Mouse (Mus musculus) layer of hippocampus, adult 8-10 months (tissue): ENCODE results near the gene Cmtm7. TPM values are rescaled to one million over a fixed set of nuclear protein-coding genes. Genes with fewer than 3 reads are reported as not detected.
A peak's percentile ranks its signal among the peaks of the same experiment; 100 is the strongest.

Experiments used
- DNase-seq, 2 experiments: peaks; one replicate each; pipeline ENCODE4 v3.0.0; 2022; ENCODE audit warnings: low spot score in 2 of 2
- total RNA-seq, 4 experiments: library from RNA; stranded (reverse); gene quantifications; 2 replicates each; pipeline ENCODE4 v1.2.4; 2022

Cmtm7 gene
- total RNA-seq, 4 experiments from 2014 or later: 3.4 to 7.4 (median 5.3) TPM

GRCm38 (mm10) chr9:114796473-114797050, 14.9 kb upstream of the Cmtm7 start:
- no peak for DNase-seq

DNA sequence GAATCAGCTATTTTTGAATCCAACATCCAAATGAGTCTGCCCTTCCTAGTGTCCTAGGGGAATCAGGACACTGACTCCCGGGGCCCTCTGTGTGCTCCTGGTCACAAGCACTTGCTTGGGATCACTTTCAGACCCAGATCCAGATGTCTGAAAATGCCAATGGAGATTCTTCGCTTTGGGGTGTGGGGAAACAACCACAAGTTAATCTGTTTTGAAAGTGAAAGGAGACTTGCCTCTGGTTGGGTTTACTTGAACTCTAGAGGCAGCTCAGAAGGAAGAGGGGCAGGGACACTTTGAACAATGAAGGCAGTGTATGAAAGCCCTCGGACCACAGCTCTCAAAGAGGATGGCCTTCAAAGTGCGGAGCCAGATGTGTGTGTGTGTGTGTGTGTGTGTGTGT, 12.8 kb upstream of the Cmtm7 start:
- DNase-seq: no peak

DNA sequence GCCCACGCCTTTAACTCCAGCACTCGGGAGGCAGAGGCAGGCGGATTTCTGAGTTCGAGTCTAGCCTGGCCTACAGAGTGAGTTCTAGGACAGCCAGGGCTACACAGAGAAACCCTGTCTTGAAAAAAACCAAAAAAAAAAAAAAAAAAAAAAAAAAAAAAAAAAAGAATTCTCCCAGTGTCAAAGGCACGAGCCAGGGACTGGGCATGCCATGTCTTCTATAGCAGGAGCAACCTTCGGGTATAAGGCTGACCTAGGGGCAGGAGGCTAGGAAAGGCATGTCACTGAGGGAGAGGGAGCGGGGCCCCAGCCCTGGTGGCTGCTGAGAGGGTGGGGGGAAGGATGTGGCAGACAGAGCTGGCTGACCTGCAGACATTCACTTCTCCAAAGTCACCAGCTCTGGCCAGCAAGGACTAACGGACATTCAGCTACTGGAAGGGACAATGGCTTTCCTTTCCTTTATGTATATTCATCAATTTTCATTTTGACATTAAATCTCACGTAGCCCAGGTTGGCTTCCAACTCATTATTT, 12.2 kb upstream of the Cmtm7 start:
- no peak for DNase-seq

GRCm38 (mm10) chr9:114789989-114790388, 8.3 kb upstream of the Cmtm7 start:
- DNase-seq: no peak

- DNase-seq: no peak
Observed at GRCm38 (mm10) chr9:114789557-114789956, 7.9 kb upstream of the Cmtm7 start.

DNA sequence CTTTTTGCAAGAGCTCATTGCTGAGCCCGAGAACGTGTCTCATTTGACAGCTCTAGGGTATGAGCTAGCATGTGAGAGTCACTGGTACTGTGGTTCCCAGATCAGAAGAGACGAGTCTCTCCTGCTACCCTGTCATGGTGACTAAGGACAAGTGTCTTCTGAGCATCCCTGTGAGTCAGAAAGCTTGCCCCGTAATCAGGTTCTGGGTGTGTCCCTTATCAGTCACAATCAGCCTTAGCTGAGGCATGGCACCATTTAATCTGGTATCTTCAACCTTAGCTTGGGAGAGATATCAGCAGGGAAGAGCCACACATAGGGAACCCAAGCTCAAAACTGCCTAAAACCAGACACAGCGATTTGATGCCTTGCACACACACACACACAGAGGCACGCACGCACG, 7.0 kb upstream of the Cmtm7 start:
- no peak for DNase-seq

DNA sequence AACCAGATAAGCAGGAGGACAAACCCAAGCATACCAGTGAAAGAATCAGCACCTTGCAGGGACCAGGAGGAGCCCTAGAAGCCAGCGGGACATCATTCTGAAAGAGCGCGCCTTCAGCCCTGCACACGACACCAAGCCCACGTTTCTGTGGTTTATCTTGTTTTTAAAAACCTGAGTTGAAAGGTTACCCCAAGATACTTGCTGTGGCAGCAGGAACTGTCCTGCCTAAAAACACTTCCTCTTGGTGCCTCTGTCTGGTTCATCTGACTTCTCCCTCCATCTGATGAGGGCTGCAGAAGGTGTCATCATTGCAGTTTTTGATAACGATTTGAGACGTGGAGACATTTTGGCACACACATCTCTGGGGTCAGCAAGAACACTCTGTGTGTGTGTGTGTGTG, 6.1 kb upstream of the Cmtm7 start:
- DNase-seq: no peak

DNA sequence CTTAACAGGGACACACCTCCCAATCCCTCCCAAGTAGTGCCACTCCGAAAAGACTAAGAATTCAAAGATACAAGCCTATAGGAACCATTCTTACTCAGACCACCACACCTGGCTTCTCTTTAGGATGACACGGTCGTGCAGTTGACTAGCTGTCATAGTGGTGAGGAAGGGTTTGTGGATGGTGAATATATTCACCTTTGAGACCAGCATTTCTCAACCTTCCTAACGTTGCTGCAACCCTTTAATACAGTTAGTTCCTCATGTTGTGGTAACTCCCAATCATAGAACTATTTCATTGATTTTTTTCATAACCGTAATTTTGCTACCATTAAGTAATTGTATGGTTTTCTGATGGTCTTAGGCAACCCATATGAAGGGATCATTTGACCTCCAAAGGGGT, 5.5 kb upstream of the Cmtm7 start:
- DNase-seq: no peak

GRCm38 (mm10) chr9:114785432-114786125, 3.9 kb upstream of the Cmtm7 start:
- DNase-seq: no peak

- no peak for DNase-seq
Observed at GRCm38 (mm10) chr9:114780746-114781525, 720 bp downstream of the Cmtm7 start.

- no peak for DNase-seq
Observed at GRCm38 (mm10) chr9:114779984-114780745, 1.5 kb downstream of the Cmtm7 start.

DNA sequence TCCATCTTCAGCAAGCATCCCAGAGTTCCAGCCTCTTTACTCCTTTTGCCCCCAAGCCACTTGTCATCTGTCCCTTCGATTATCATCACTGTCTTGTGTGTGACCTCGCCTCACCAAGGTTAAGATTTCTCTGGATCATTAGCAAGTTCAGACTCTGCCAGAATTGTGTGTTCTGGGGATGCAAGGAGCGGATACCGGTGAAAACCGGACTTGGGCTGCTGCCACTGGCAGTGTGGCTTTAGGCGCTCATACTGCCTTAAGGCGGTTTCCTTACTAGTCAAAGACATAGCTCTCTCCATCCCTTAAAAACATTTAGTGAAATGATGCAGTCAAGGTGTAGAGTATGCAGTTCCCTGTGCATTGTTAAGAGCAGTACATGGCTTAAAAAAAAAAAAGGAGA, 2.8 kb downstream of the Cmtm7 start:
- DNase-seq: no peak

DNA sequence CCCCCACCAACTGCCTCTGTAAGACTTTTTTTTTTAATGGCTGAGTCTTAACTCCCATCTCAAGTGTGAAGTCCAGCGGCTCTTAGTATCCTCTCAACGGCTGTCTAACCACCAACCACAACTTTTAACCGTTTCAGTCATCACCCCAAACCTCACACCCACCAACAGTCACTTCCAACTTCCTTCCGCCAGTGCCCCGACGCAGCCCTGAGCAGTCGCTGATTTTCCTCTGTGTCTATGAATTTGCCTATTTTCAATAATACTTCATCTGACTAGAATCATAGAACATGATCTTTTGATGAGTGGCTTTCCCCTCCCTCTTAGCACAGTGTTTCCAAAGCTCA, 3.6 kb downstream of the Cmtm7 start:
- DNase-seq: no peak

GRCm38 (mm10) chr9:114777178-114778046, 4.2 kb downstream of the Cmtm7 start:
- no peak for DNase-seq

GRCm38 (mm10) chr9:114776361-114776760, 5.3 kb downstream of the Cmtm7 start:
- DNase-seq: no peak

- DNase-seq: peak in 1 of 2 experiments; percentile 14
Observed at GRCm38 (mm10) chr9:114775272-114775671, 6.4 kb downstream of the Cmtm7 start.

DNA sequence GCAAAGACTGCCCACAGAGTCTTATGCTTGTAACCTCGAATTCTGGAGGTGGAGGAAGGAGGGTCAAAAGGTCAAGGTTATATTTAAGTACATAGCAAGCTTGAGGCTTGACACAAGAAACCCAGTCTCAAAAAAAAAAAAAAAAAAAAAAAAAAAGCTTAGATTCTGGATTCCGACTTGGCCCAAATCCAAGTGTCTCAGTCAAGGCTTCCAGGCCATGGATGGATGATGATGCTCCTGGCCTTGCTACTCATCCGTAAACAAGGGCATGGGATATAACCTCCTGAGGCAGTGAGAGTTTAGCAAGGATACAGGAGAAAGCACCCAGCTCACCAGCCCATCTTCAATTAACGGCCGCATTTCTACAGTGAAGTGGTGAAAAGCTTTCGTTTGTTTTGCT, 7.0 kb downstream of the Cmtm7 start:
- DNase-seq: no peak

GRCm38 (mm10) chr9:114771565-114771964, 10.1 kb downstream of the Cmtm7 start:
- DNase-seq: no peak

DNA sequence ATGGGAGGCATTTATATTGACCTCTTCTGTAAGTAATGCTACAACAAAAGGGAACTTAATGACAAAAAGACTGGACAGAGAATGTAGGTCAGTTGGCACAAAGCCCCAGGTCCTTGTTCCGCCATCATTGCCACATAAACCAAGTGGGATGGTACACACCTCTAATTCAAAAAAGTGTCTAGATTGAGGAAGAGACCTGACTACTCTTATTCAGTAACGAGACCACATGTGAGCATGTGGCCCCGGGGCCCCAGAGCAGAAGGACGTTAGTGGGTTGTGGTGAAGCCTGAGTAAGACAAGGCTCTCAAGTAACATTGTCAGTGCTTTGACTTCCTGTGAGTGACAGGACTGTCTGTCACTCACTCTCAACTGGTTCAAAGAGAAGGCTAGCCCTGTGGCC, 11.4 kb downstream of the Cmtm7 start:
- DNase-seq: no peak

- no peak for DNase-seq
Observed at GRCm38 (mm10) chr9:114768066-114768465, 13.6 kb downstream of the Cmtm7 start.

DNA sequence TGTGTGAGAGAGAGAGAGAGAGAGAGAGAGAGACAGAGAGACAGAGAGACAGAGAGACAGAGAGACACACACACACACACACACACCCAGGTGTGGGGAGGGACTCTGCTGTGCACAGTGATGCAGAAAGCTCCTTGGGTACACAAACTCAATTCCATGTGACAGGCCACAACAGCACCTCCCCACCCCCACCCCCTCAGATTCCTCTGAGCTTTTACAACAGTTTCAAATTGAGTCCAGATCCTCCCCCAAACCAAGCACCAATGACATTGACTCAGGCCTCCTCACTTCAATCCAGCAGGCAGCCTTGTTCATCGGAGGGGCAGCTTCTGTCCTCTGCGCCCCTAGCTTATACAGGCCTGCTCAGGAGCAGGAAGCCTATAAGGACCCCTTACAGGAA, 14.1 kb downstream of the Cmtm7 start:
- DNase-seq: no peak
